Mouse (Mus musculus) liver, adult 2 months (tissue): ENCODE measurements around the gene Baz2b.

ENCODE experiments used
- CTCF ChIP-seq: fragments of 200-500 bp; IDR thresholded peaks from 2 replicates; pipeline ENCODE4 v1.5.1; 2011; ENCODE audit warnings: low read depth, low read length, control low read depth
- POLR2A ChIP-seq: fragments of 200-500 bp; IDR thresholded peaks from 2 replicates; pipeline ENCODE4 v1.6.1; 2011; ENCODE audit warnings: low read length, control low read depth; ENCODE audit not compliant: insufficient read depth; ENCODE audit errors: extremely low read depth

DNA sequence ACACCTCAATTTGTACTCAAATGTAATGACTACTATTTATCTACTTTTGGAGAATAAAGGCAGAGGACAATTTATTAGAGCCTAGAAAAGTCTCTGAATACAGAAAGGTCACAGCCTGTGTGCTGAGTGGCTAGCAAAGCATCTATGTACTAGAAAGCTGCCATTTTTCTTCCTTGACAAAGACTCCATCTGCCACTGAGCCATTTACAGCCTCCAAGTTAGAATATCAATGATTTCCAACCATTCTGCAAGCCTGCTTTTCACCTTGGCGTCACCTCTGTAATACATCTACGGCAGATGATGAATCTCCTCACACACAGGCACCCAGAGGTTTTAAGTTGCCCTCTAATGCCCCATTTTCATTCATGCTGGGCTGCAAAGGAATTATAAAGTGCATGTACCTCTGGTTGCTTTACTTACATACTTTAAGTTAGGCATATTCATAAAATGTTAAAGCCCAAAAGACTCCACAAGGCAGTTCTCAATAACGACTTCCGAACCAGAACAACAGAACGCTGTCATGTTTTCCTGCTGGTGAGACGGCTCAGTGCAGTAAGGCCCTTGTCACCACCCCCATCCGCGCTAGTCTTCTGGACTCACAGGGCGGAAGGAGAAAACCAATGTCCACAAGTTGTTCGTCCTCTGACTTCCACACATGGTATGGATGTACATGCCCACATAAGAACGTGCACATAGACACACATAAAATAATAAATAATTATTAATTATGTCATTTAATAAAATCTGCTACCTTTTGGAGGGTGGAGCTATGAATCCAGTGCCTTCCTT is 156.2 kb downstream of the Baz2b start:
- TF ChIP-seq CTCF, result no peak
- TF ChIP-seq POLR2A, result no peak
